Mouse (Mus musculus) liver, adult 2 months (tissue): ENCODE data around the gene Pigv. TPM values are rescaled to one million over a fixed set of nuclear protein-coding genes. Genes with fewer than 3 reads are reported as not detected.

ENCODE experiments used
- DNase-seq: peaks from one replicate; pipeline ENCODE4 v3.0.0-alpha.2; 2011; ENCODE audit warnings: low read depth, low spot score; ENCODE audit errors: extremely low read depth
- H3K27ac ChIP-seq: fragments of 200-500 bp; replicated peaks from 2 replicates; pipeline ENCODE4 v1.5.1; 2012; ENCODE audit warnings: low read depth, mild to moderate bottlenecking, control low read depth, inconsistent platforms, low read length; ENCODE audit not compliant: insufficient read depth
- H3K27me3 ChIP-seq: fragments of 200-500 bp; 2 replicates; pipeline ENCODE4 v1.6.1; 2012; ENCODE audit warnings: mild to moderate bottlenecking, moderate library complexity, low read length, inconsistent platforms; ENCODE audit not compliant: control insufficient read depth, insufficient read depth
- H3K36me3 ChIP-seq: fragments of 200-500 bp; 2 replicates; pipeline ENCODE4 v1.6.1; 2012; ENCODE audit warnings: low read length, inconsistent platforms; ENCODE audit not compliant: control insufficient read depth, insufficient read depth
- H3K4me1 ChIP-seq: fragments of 200-500 bp; 2 replicates; pipeline ENCODE4 v1.6.1; 2011; ENCODE audit warnings: low read length; ENCODE audit not compliant: control insufficient read depth, insufficient read depth
- H3K4me3 ChIP-seq: fragments of 200-500 bp; 2 replicates; pipeline ENCODE4 v1.5.1; 2011; ENCODE audit warnings: low read depth, mild to moderate bottlenecking, control low read depth, low read length, moderate library complexity; ENCODE audit not compliant: insufficient read depth
- H3K79me2 ChIP-seq: fragments of 200-500 bp; 2 replicates; pipeline ENCODE4 v1.6.1; 2012; ENCODE audit warnings: inconsistent platforms, mild to moderate bottlenecking, low read length, moderate library complexity; ENCODE audit not compliant: control insufficient read depth, insufficient read depth
- H3K9ac ChIP-seq: fragments of 200-500 bp; 2 replicates; pipeline ENCODE4 v1.6.1; 2012; ENCODE audit warnings: low read depth, mild to moderate bottlenecking, control low read depth, inconsistent platforms, low read length
- CTCF ChIP-seq: fragments of 200-500 bp; IDR thresholded peaks from 2 replicates; pipeline ENCODE4 v1.5.1; 2011; ENCODE audit warnings: low read depth, low read length, control low read depth
- POLR2A ChIP-seq: fragments of 200-500 bp; IDR thresholded peaks from 2 replicates; pipeline ENCODE4 v1.6.1; 2011; ENCODE audit warnings: low read length, control low read depth; ENCODE audit not compliant: insufficient read depth; ENCODE audit errors: extremely low read depth
- WGBS: fragments of 180-500 bp; shearing (Covaris S2); methylation state at CpG from one replicate; pipeline ENCODE4 v1.1.7; 2018; 5-methylcytosine and 5-hydroxymethylcytosine counted together
- polyA plus RNA-seq: library from polyadenylated mRNA; depleted of rRNA; stranded (reverse); fragments of >200 nt; gene quantifications from 2 replicates; pipeline ENCODE4 v1.2.3, GENCODE M21; 2012
- total RNA-seq: library from RNA; depleted of rRNA; stranded (reverse); fragments of >200 nt; gene quantifications from 2 replicates; pipeline ENCODE4 v1.2.3, GENCODE M21; 2014

Pigv gene
- total and polyA plus RNA-seq, 2 experiments = 6.4 to 7.5 TPM

DNA sequence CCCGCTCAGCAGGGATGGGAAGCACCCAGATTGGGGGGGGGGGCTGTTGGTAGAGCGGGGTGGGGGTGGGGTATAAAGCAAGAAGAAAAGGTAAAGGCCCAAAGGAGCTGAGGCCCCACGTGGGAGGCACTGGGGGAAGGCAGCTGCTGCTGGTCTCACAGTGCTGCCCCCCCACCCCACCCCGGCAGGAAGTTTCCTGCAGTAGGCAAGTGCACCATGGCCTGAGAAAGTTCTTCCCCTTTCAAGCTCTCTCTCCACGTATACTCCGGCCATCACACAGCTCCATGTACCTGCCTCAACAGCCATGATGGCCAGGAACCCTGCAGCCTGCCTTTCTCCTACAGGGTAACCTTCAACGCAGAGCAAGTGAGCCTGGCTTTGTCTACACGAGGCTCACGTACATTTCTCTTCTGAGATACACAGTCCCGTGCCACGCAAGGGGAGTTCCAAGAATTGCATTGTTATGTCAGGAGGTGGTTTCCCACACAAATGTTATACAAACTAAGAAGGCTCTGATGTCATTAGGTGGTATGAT, 50.2 kb downstream of the Pigv start:
- TF ChIP-seq CTCF = no peak
- TF ChIP-seq POLR2A = no peak
- 83% methylated on average over 11 of the region's 11 CpGs for WGBS
- H3K27ac ChIP-seq = no peak overlapping the region

DNA sequence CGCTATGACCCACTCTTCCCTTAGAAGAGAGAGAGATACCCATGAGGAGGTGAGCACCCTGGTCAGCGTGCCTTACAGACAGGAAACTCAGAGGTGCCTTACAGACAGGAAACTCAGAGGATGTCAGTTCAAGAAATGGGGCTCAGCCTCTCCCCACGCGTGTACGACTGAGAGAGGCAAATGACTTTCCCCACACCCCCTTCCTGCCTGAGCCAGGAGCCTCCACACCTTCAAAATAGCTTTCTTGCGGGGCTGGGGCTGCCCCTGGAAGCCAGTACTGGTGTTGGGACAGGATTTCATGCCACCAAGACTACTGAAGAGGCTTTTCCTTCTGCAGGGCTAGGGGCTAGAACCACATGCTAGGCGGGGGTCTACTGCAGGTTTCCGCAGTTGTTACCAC, 51.8 kb downstream of the Pigv start:
- Histone ChIP-seq H3K27ac (no peak overlapping the region), H3K36me3 (no peaks in the 10 kb centered on the region; the same call in 1 of the 2 replicates), H3K4me3 (no peak overlapping the region), H3K4me1 (peaks cover 4% of the 10 kb centered on the region), H3K79me2 (peaks cover 6% of the 10 kb centered on the region; the same call in 1 of the 2 replicates), H3K9ac (no peak overlapping the region), H3K27me3 (no peaks in the 10 kb centered on the region)
- DNase-seq = no peak
- TF ChIP-seq CTCF = no peak
- no peak for TF ChIP-seq POLR2A
- 84% methylated on average over 8 of the region's 8 CpGs for WGBS

More for the DNA sequence above, 50.2 kb downstream of the Pigv start:
- Histone ChIP-seq H3K4me1 (peaks cover 4% of the 10 kb centered on the region), H3K79me2 (peaks cover 13% of the 10 kb centered on the region; the same call in 1 of the 2 replicates), H3K4me3 (no peak overlapping the region), H3K36me3 (peaks cover 3% of the 10 kb centered on the region; the same call in 1 of the 2 replicates), H3K9ac (no peak overlapping the region), H3K27me3 (no peaks in the 10 kb centered on the region)
- no peak for DNase-seq

GRCm38 (mm10) chr4:133619473-133620136, 52.8 kb downstream of the Pigv start:
- H3K9ac ChIP-seq = no peak overlapping the region
- no peaks in the 10 kb centered on the region for H3K27me3 ChIP-seq
- H3K27ac ChIP-seq = no peak overlapping the region
- DNase-seq = peak; percentile 11
- no peak overlapping the region for H3K4me3 ChIP-seq
- H3K36me3 ChIP-seq = no peaks in the 10 kb centered on the region; the same call in 1 of the 2 replicates
- TF ChIP-seq POLR2A (no peak), CTCF (no peak)
- H3K4me1 ChIP-seq = peaks cover 4% of the 10 kb centered on the region
- H3K79me2 ChIP-seq = peaks cover 4% of the 10 kb centered on the region; the same call in 1 of the 2 replicates
- 37% methylated on average over 4 of the region's 4 CpGs for WGBS

GRCm38 (mm10) chr4:133617936-133618335, 54.5 kb downstream of the Pigv start:
- WGBS = 96% methylated on average over 11 of the region's 11 CpGs

DNA sequence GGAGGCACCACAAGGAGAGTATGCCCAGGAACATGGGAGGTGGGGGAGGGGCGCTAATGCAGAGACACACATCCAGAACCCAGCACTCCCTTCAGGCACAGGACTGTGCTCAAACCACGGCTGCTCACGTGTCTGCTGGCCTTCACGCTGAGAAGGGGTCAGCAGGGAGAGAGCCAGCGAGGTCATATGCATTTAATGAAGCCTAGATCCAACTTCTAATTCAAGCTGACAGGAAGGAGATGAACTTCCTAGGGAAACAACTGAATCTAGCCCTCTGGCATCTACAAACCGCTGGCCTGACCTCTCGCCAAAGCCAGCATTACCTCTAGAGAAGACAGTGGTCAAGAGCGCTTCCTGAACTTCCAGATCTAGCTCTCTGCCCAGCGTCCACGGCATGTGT, 57.0 kb downstream of the Pigv start:
- no peaks in the 10 kb centered on the region; the same call in 1 of the 2 replicates for H3K36me3 ChIP-seq
- 0 out of 2 replicates have a peak overlapping the region, but pooled peaks have one; percentile 5 for H3K27ac ChIP-seq
- H3K27me3 ChIP-seq = no peaks in the 10 kb centered on the region
- no peak overlapping the region for H3K4me3 ChIP-seq
- WGBS = 86% methylated on average over 10 of the region's 10 CpGs
- no peaks in the 10 kb centered on the region for H3K79me2 ChIP-seq
- no peak overlapping the region for H3K9ac ChIP-seq
- peaks cover 4% of the 10 kb centered on the region for H3K4me1 ChIP-seq
- DNase-seq = peak; percentile 12
- TF ChIP-seq POLR2A (no peak), CTCF (no peak)

More at GRCm38 (mm10) chr4:133617936-133618335, 54.5 kb downstream of the Pigv start:
- no peaks in the 10 kb centered on the region for H3K36me3 ChIP-seq
- H3K79me2 ChIP-seq = peaks cover 4% of the 10 kb centered on the region; the same call in 1 of the 2 replicates
- H3K4me1 ChIP-seq = peaks cover 4% of the 10 kb centered on the region
- TF ChIP-seq CTCF (no peak), POLR2A (no peak)
- no peak overlapping the region for H3K4me3 ChIP-seq
- H3K27me3 ChIP-seq = no peaks in the 10 kb centered on the region
- DNase-seq = no peak
- H3K9ac ChIP-seq = no peak overlapping the region
- no peak overlapping the region for H3K27ac ChIP-seq

- no peak for DNase-seq
- Histone ChIP-seq H3K36me3 (no peaks in the 10 kb centered on the region; the same call in 1 of the 2 replicates), H3K27ac (no peak overlapping the region), H3K4me1 (no peaks in the 10 kb centered on the region), H3K4me3 (no peak overlapping the region), H3K9ac (no peak overlapping the region), H3K27me3 (no peaks in the 10 kb centered on the region), H3K79me2 (no peaks in the 10 kb centered on the region)
- no peak for TF ChIP-seq POLR2A
- TF ChIP-seq CTCF = no peak
- WGBS = 82% methylated on average over 8 of the region's 8 CpGs
Measured at GRCm38 (mm10) chr4:133614274-133614761, 58.1 kb downstream of the Pigv start.
